Mouse (Mus musculus) heart, postnatal 0 days (tissue): ENCODE data around the gene Hlcs. TPM values are rescaled to one million over a fixed set of nuclear protein-coding genes. Genes with fewer than 3 reads are reported as not detected.

Experiments
- ATAC-seq: fragments of 200-750 bp; cut with Nextera tagmentation; 2 replicates; pipeline ENCODE4 v1.8.0; 2017; ENCODE audit warnings: low read depth, moderate number of reproducible peaks, moderate library complexity; ENCODE audit not compliant: insufficient read depth
- DNase-seq: peaks from one replicate; pipeline ENCODE4 v3.0.0-alpha.2; 2016; ENCODE audit warnings: low spot score
- H3K27ac ChIP-seq: fragments of 300-500 bp; sonication (generic); 2 replicates; pipeline ENCODE4 v1.5.1; 2014; ENCODE audit warnings: low read depth, mild to moderate bottlenecking
- H3K27me3 ChIP-seq: fragments of 300-500 bp; sonication (generic); 2 replicates; pipeline ENCODE4 v1.6.1; 2014; ENCODE audit warnings: low read length, mixed read lengths; ENCODE audit not compliant: control insufficient read depth, insufficient read depth
- H3K36me3 ChIP-seq: fragments of 300-500 bp; sonication (generic); replicated peaks from 2 replicates; pipeline ENCODE4 v1.6.1; 2014; ENCODE audit warnings: low read length, mixed read lengths; ENCODE audit not compliant: control insufficient read depth, insufficient read depth
- H3K4me1 ChIP-seq: fragments of 300-500 bp; sonication (generic); 2 replicates; pipeline ENCODE4 v1.6.1; 2014; ENCODE audit warnings: antibody characterized with exemption; ENCODE audit not compliant: control insufficient read depth, insufficient read depth
- H3K4me2 ChIP-seq: fragments of 300-500 bp; sonication (generic); 2 replicates; pipeline ENCODE4 v1.6.1; 2014; ENCODE audit warnings: low read depth, mild to moderate bottlenecking, low read length, moderate library complexity
- H3K4me3 ChIP-seq: fragments of 300-500 bp; sonication (generic); 2 replicates; pipeline ENCODE4 v1.5.1; 2014; ENCODE audit warnings: low read depth, low read length
- H3K9ac ChIP-seq: fragments of 300-500 bp; sonication (generic); replicated peaks from 2 replicates; pipeline ENCODE4 v1.6.1; 2014; ENCODE audit warnings: low read depth, low read length, mixed read lengths
- H3K9me3 ChIP-seq: fragments of 300-500 bp; sonication (generic); replicated peaks from 2 replicates; pipeline ENCODE4 v1.6.1; 2016; ENCODE audit warnings: low read length; ENCODE audit not compliant: control insufficient read depth
- CTCF ChIP-seq: IDR thresholded peaks from 2 replicates; pipeline ENCODE4 v1.5.1; 2016; ENCODE audit warnings: antibody characterized with exemption, control low read depth, low read depth
- EP300 ChIP-seq: IDR thresholded peaks from 2 replicates; pipeline ENCODE4 v1.6.1; 2016; ENCODE audit warnings: antibody characterized with exemption, low read depth
- WGBS: fragments of 180-500 bp; shearing (Covaris S2); extraction: QIAGEN DNeasy Blood & Tissue Kit; methylation state at CpG from one replicate; pipeline ENCODE4 v1.1.7; 2014; 5-methylcytosine and 5-hydroxymethylcytosine counted together
- polyA plus RNA-seq: library from polyadenylated mRNA; unstranded; fragments of >200 nt; fragmentation: Nextera tagmentation; extraction: Ambion mirVana; gene quantifications from 2 replicates; pipeline ENCODE4 v1.2.1, GENCODE M21; 2015
- total RNA-seq: library from RNA; depleted of rRNA; stranded (reverse); fragments of >200 nt; gene quantifications from 2 replicates; pipeline ENCODE4 v1.2.3, GENCODE M21; 2014; ENCODE audit warnings: low replicate concordance

Hlcs gene
- total and polyA plus RNA-seq, 2 experiments from 2014 or later, result 4.6 to 5.6 TPM

DNA sequence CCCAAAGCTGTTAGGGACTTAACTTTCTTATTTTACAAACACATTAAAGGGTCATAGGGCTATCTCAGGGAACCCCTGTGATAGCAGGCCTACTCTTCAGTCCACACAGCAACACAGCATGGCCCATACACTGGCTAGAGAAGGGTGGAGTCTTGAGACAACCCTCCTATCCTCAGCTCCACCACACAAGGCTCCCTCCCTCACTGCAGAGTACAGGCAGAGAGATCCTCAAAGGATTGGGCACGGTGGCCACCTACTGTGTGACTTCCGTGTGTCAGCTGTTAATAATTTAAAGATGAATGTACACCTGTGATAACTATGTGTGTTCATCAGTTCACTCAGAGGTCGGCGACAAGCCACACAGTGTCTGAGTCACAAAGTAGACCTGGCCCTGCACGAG, 112.0 kb downstream of the Hlcs start:
- TF ChIP-seq CTCF (no peak), EP300 (no peak)
- H3K4me1 ChIP-seq, result peaks cover 10% of the 10 kb centered on the region
- no peak overlapping the region for H3K9ac ChIP-seq
- ATAC-seq (no peak), DNase-seq (no peak)
- WGBS, result 71% methylated on average over 5 of the region's 5 CpGs
- H3K27me3 ChIP-seq, result no peaks in the 10 kb centered on the region
- H3K9me3 ChIP-seq, result no peaks in the 10 kb centered on the region
- no peak overlapping the region for H3K4me3 ChIP-seq
- no peak overlapping the region for H3K27ac ChIP-seq
- H3K4me2 ChIP-seq, result no peak overlapping the region
- no peaks in the 10 kb centered on the region for H3K36me3 ChIP-seq

DNA sequence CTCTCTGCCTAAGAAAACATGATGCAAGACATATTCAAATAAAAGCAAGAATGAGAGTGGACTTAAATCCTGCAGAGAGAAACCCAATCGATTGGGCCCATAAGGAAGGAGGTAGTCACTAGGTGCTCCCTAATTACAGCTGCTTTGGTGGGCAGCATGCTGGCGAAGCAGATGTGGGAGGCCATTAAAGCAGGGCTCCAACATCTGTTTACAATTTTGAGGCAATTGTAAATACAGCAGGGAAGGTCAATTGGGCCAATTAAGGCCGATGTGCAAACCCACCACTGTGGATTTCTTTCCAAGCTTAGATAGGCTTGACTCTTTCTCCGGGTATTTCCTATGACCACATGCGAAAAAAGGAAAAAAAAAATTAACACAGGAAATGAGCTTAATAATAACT, 117.5 kb downstream of the Hlcs start:
- H3K4me2 ChIP-seq, result no peak overlapping the region
- no peaks in the 10 kb centered on the region for H3K4me1 ChIP-seq
- H3K4me3 ChIP-seq, result no peak overlapping the region
- H3K9me3 ChIP-seq, result no peaks in the 10 kb centered on the region
- DNase-seq (no peak), ATAC-seq (no peak)
- no peak overlapping the region for H3K27ac ChIP-seq
- TF ChIP-seq EP300 (no peak), CTCF (no peak)
- WGBS, result 80% methylated on average over 5 of the region's 5 CpGs
- no peaks in the 10 kb centered on the region for H3K27me3 ChIP-seq
- H3K36me3 ChIP-seq, result no peaks in the 10 kb centered on the region
- no peak overlapping the region for H3K9ac ChIP-seq

DNA sequence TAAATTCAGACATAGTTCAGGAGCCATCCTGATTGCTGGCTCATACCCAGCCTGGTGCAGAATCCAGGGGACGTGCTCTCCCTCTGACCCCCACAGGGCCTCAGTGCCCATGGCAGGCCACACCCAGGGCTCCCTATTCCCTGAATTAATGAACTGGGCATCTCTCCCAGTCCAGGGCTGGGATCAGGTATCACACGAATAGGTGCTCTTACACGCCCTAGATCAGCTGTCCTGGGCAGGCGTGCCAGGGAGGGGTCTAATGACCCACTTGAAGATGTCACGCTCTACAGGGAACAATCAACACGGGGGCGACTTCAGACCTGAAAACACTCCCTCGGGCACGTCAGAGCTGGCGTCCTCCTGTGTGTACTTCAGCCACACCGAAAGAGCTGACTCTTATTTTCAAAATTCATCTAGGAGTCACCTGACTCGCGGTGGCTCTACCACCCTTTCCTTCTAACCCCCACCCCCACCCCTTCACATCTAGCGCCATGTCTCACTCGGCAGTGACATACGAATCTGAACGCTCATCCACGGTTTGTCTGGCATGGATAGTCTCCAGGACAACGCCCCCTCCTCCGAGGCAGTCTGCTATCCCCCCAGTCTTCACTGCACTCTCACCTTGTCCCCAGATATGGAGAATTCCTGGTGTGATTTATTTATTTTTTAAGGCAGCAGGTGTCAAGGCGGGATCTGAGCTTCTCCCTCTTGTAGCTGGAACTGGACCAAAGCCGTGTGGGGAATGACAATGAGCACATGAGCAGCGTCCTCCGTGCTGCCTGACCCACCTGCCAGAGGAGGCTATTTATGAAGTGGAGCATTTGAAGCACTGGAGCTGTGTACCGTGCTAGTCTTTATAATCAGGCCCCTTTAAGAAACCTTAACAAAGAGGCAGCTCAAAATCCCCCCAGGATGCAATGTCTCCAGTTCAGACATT, 121.7 kb downstream of the Hlcs start:
- ATAC-seq (peak; percentile 73), DNase-seq (no peak)
- WGBS, result 52% methylated on average over 25 of the region's 25 CpGs
- H3K27ac ChIP-seq, result no peak overlapping the region
- H3K4me2 ChIP-seq, result peak overlapping the region; percentile 39
- H3K9ac ChIP-seq, result no peak overlapping the region
- no peaks in the 10 kb centered on the region for H3K36me3 ChIP-seq
- TF ChIP-seq EP300 (no peak), CTCF (no peak)
- H3K27me3 ChIP-seq, result no peaks in the 10 kb centered on the region
- 0 out of 2 replicates have a peak overlapping the region, but pooled peaks have one; percentile 4 for H3K4me3 ChIP-seq
- peaks cover 8% of the 10 kb centered on the region; the same call in 1 of the 2 replicates for H3K4me1 ChIP-seq
- H3K9me3 ChIP-seq, result no peaks in the 10 kb centered on the region

DNA sequence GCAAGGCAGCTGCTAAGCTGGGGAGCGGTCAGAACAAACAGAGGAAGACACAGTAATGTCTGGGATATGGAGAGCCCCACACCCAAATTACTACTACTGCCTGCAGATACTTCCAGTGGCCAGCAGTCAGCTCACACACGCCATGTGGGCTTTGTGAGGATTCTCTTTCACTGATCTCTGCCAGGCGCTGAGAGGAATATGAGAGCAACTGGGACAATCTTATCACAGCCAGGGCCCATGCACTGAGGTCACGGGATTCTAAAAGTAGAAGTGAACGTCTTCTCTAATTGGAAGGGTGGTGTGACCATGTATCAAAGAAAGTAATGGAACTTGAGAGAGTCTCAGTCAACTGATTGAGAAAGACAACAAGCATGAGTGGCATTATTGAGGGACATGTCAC, 123.1 kb downstream of the Hlcs start:
- H3K4me2 ChIP-seq, result no peak overlapping the region
- peak; percentile 9; the same call in 1 of the 2 replicates for TF ChIP-seq CTCF
- TF ChIP-seq EP300, result no peak
- peaks cover 8% of the 10 kb centered on the region; the same call in 1 of the 2 replicates for H3K4me1 ChIP-seq
- no peak overlapping the region for H3K27ac ChIP-seq
- H3K36me3 ChIP-seq, result no peaks in the 10 kb centered on the region
- H3K27me3 ChIP-seq, result 0 out of 2 replicates have a peak, but pooled peaks cover 4% of the 10 kb centered on the region
- DNase-seq (no peak), ATAC-seq (no peak)
- no peaks in the 10 kb centered on the region for H3K9me3 ChIP-seq
- H3K9ac ChIP-seq, result no peak overlapping the region
- no peak overlapping the region for H3K4me3 ChIP-seq
- WGBS, result 47% methylated on average over 5 of the region's 5 CpGs

GRCm38 (mm10) chr16:94186526-94186925, 126.8 kb downstream of the Hlcs start:
- no peak overlapping the region for H3K27ac ChIP-seq
- ATAC-seq, result no peak
- no peak overlapping the region for H3K4me3 ChIP-seq
- no peaks in the 10 kb centered on the region for H3K36me3 ChIP-seq
- no peak for DNase-seq
- H3K4me1 ChIP-seq, result peaks cover 8% of the 10 kb centered on the region; the same call in 1 of the 2 replicates
- no peaks in the 10 kb centered on the region for H3K9me3 ChIP-seq
- 49% methylated on average over 12 of the region's 12 CpGs for WGBS
- 0 out of 2 replicates have a peak, but pooled peaks cover 4% of the 10 kb centered on the region for H3K27me3 ChIP-seq
- no peak overlapping the region for H3K4me2 ChIP-seq
- TF ChIP-seq CTCF, result no peak
- no peak for TF ChIP-seq EP300
- no peak overlapping the region for H3K9ac ChIP-seq
